Mouse (Mus musculus): ENCODE data around the gene Abcb4. TPM values are rescaled to one million over a fixed set of nuclear protein-coding genes. Genes with fewer than 3 reads are reported as not detected.
"Not testable (repeated sequence)": the region's sequence is repeated elsewhere in the genome, so short reads cannot be mapped to it uniquely, and the experiment has no call there.

Gene Abcb4
- 0.24 TPM for polyA plus RNA-seq (2021)

- in situ Hi-C loops (cut with MboI; ENCODE audit: low pct_unique_long_range_greater_than_20kb) = no loop called here
- DNase-seq (ENCODE audit: low read depth, low spot score) (no peak), ATAC-seq (no peak)
- peaks cover 1% of the 10 kb centered on the region for H3K27me3 ChIP-seq
- POLR2A ChIA-PET = no interaction called here
- TF ChIP-seq CTCF (IDR thresholded peaks at IDR 0.05) = peak; percentile 60
- CTCF ChIA-PET = interaction anchor here (0.9 to 2.5 kb wide), 2 partner anchors 10 to 22 kb away, joined by 3 to 7 read pairs; no protein-coding TSS in a partner anchor
These were observed at the start of gene Abcb4 for GRCm38 (mm10) chr5:8893300-8894103. Abcb4 (plus strand) TSS chr5:8893717.

- CTCF ChIA-PET = interaction anchor here (1.7 kb wide), 1 partner anchor 11 kb away, joined by 4 read pairs; no protein-coding TSS in a partner anchor
- in situ Hi-C loops (cut with MboI; ENCODE audit: low pct_unique_long_range_greater_than_20kb) = loop anchor here (10.0 kb wide), 1 partner anchor 444 kb away; no protein-coding TSS in a partner anchor
- DNase-seq (ENCODE audit: low read depth, low spot score); H3K27me3 ChIP-seq; POLR2A ChIA-PET; ATAC-seq: not testable (repeated sequence)
These were observed 44.6 kb upstream of the Abcb4 start for GRCm38 (mm10) chr5:8848607-8849575.

- no peak for TF ChIP-seq CTCF (IDR thresholded peaks at IDR 0.05)
- ChIA-PET POLR2A (no interaction called here), CTCF (interaction anchor here (1.6 kb wide), 1 partner anchor 11 kb away, joined by 6 read pairs; no protein-coding TSS in a partner anchor)
- ATAC-seq (no peak), DNase-seq (ENCODE audit: low read depth, low spot score) (no peak)
- H3K27me3 ChIP-seq = no peaks in the 10 kb centered on the region
- in situ Hi-C loops (cut with MboI; ENCODE audit: low pct_unique_long_range_greater_than_20kb) = no loop called here
These were observed 42.7 kb upstream of the Abcb4 start for GRCm38 (mm10) chr5:8850851-8851250.

GRCm38 (mm10) chr5:8857201-8857600 lies 36.3 kb upstream of the Abcb4 start:
- no peak for DNase-seq (ENCODE audit: low read depth, low spot score)
- in situ Hi-C loops (cut with MboI; ENCODE audit: low pct_unique_long_range_greater_than_20kb) = no loop called here
- no peak for ATAC-seq
- CTCF ChIA-PET = interaction anchor here (1.0 kb wide), 1 partner anchor 29 kb away, joined by 3 read pairs; no protein-coding TSS in a partner anchor
- TF ChIP-seq CTCF (IDR thresholded peaks at IDR 0.05) = no peak
- H3K27me3 ChIP-seq = peaks cover 4% of the 10 kb centered on the region
- POLR2A ChIA-PET = no interaction called here

- CTCF ChIA-PET = no interaction called here
- H3K27me3 ChIP-seq = peaks cover 14% of the 10 kb centered on the region
- DNase-seq (ENCODE audit: low read depth, low spot score) (no peak), ATAC-seq (no peak)
- POLR2A ChIA-PET = no interaction called here
- in situ Hi-C loops (cut with MboI; ENCODE audit: low pct_unique_long_range_greater_than_20kb) = no loop called here
- TF ChIP-seq CTCF (IDR thresholded peaks at IDR 0.05) = no peak
These were observed 31.7 kb upstream of the Abcb4 start for GRCm38 (mm10) chr5:8861811-8862210.

- ChIA-PET CTCF (interaction anchor here (1.2 to 1.5 kb wide), 2 partner anchors 9 to 11 kb away, joined by 4 read pairs; no protein-coding TSS in a partner anchor), POLR2A (no interaction called here)
- in situ Hi-C loops (cut with MboI; ENCODE audit: low pct_unique_long_range_greater_than_20kb) = no loop called here
- ATAC-seq (no peak), DNase-seq (ENCODE audit: low read depth, low spot score) (no peak)
- H3K27me3 ChIP-seq = peaks cover 14% of the 10 kb centered on the region
- TF ChIP-seq CTCF (IDR thresholded peaks at IDR 0.05) = no peak
These were observed 29.8 kb upstream of the Abcb4 start for GRCm38 (mm10) chr5:8863580-8864337.

GRCm38 (mm10) chr5:8865630-8866029 lies 27.9 kb upstream of the Abcb4 start:
- H3K27me3 ChIP-seq; CTCF ChIA-PET; POLR2A ChIA-PET; in situ Hi-C loops (cut with MboI; ENCODE audit: low pct_unique_long_range_greater_than_20kb); DNase-seq (ENCODE audit: low read depth, low spot score); ATAC-seq: not testable (repeated sequence)

GRCm38 (mm10) chr5:8866366-8866765 lies 27.2 kb upstream of the Abcb4 start:
- CTCF ChIA-PET = interaction anchor here (1.5 kb wide), 1 partner anchor 10 kb away, joined by 4 read pairs; no protein-coding TSS in a partner anchor

GRCm38 (mm10) chr5:8868019-8868418 lies 25.5 kb upstream of the Abcb4 start:
- ChIA-PET POLR2A (no interaction called here), CTCF (interaction anchor here (1.0 to 1.3 kb wide), 3 partner anchors 11 to 244 kb away, joined by 3 to 5 read pairs (median 4); no protein-coding TSS in a partner anchor)
- no peak for DNase-seq (ENCODE audit: low read depth, low spot score)
- peak; percentile 74 for ATAC-seq
- in situ Hi-C loops (cut with MboI; ENCODE audit: low pct_unique_long_range_greater_than_20kb) = no loop called here
- H3K27me3 ChIP-seq = peaks cover 10% of the 10 kb centered on the region
- TF ChIP-seq CTCF (IDR thresholded peaks at IDR 0.05) = peak; percentile 60

More at GRCm38 (mm10) chr5:8866366-8866765, 27.2 kb upstream of the Abcb4 start:
- H3K27me3 ChIP-seq = peaks cover 10% of the 10 kb centered on the region
- in situ Hi-C loops (cut with MboI; ENCODE audit: low pct_unique_long_range_greater_than_20kb) = no loop called here
- no peak for TF ChIP-seq CTCF (IDR thresholded peaks at IDR 0.05)
- DNase-seq (ENCODE audit: low read depth, low spot score) (no peak), ATAC-seq (no peak)
- POLR2A ChIA-PET = no interaction called here

Measured in Patski (cell line).